Mouse (Mus musculus): ENCODE results near the gene Zbtb26.

GRCm38 (mm10) chr2:37479559-37479958 is 36.6 kb upstream of the Zbtb26 start:
- TF ChIP-seq POLR2A (IDR thresholded peaks at IDR 0.05; ENCODE audit: borderline replicate concordance, control insufficient read depth, low read depth, low read length) (no peak), CTCF (IDR thresholded peaks at IDR 0.05; ENCODE audit: control insufficient read depth, insufficient read depth, low read length) (no peak)

Data from bone marrow, adult 2 months (tissue).